Mouse (Mus musculus): ENCODE data around the gene Gpd1.
A peak's percentile ranks its signal among the peaks of the same experiment; 100 is the strongest.
"Not testable (repeated sequence)": the region's sequence is repeated elsewhere in the genome, so short reads cannot be mapped to it uniquely, and the experiment has no call there.

The Gpd1 gene

DNA sequence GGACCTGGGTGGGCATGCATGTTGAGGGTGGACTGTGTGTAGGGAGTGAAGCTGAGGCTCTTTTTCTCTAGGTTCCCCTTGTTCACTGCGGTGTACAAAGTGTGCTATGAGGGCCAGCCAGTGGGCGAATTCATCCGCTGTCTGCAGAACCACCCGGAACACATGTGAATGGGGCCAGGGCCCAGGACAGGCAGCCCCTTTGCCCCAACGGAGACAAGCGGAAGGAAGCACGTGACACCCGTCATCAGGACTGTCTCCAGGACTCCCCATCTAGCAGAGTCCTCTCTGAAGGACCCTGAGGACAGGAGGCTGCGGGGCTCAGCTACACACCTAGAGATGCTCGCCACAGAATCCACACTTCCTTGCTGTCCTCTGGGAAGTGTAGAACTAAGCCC is 5.8 kb downstream of the Gpd1 start:
- DNase-seq: peak; percentile 53

DNA sequence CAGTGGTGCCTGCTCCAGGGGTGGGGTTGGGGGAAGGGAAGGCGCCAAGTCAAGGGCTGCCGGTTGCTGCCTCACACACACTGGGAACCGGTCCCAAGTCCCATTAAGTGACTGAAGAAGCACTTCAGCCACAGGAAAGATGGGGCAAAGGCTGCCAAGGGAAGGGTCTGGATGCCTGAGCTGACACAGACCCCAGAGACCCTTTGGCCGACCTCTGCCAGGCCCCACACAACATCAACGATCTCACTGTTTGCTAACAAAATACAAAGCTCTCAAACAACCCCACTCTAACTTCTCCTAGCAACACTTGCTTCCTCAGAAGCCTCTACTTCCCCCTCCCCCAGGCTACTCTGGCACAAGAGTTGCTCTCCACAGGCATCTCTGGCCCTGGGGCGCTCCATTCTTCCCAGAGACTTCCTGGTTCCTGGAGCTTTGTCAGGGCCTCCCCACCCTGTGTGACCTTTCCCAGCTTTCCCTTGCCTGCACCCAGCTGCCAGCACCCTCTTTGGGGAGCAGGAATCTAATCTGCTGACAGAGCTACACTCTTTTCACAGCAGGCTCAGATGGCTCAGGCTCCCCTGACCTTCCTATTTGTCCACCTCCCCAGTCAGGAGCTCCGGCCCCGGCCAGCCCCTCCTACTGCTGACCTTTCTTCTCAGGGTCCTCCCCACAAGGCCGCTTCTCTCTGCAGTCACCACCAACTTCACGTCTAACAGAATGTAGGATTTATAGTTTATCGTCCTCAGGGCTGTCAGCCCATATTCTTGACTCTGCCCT is 6.4 kb downstream of the Gpd1 start:
- DNase-seq: peak; percentile 78

DNA sequence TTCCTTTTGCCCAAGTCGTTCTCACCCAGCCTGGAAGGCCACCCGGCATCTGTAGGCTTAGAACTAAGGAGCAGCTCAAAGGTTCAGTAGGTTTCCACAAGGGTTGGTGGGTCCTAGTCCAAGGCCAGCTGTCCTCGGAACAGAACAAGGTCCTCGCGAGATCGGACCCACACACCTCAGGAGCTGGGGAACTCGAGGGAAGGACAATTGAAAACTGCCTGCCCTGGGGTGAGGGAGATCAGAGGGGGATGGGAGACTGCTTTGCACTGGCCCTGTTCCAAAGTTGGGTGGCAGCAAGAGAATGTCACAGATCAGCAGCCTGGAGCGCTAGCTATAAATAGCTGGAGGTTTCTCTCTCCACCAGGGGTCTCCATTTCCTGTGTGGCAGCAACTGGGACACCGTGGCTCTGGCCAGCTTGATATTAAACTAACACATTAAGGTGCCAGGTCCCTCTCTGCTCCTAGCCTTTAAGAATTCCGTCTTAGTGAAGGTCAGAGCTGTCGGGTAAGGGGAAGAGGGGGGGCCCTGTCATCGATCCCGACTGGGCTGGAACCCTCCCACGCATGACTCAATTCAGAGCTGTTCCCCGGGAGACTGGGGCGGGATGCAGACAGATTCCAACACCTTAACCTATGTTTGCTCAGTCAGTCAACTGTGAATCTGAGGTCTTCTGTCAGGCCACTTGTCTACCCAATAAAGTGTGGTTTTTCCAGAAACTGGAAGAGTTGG is 7.1 kb downstream of the Gpd1 start:
- peak; percentile 84 for DNase-seq

DNA sequence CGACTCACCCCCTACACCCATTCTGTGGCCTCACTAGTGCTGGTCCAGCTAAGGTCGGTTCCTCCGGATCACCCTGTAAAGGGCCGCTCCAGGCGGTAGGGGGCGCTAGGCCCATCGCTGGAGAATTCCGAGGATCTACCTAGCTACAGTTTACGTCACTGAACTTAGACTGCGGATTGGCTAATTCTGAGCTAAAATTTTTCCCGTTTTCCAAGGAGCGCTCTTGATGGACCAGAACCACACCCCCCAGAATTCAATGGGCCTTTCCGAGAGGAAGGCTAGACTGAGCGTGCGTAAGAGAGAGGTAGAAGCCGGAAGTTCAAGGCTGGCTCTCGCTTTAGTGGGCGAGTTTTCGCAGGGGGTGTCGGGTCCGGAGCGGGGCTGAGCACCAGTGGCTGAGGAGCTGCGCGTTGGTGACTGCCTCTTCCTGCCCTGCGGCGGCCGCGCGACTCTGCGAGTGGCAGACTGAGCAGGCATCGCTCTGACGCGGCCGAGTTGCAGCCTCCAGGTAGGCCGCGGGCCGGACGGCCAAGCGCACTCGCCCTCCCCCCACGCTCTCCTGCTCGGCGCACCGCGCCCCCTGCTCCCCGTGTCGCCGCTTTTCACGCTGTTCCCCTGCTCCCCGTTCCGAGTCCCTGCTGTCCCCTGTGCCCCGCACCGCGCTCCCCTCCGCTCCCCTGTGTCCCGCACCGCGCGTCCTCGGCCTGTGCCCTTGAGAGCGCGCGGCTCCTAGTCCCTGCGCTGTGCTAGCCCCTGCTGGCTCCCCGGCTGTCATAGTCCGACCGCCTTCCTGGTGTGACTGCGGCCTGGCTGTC is 8.2 kb downstream of the Gpd1 start, which contains the start of gene Cox14:
Gene Cox14 (plus strand): TSS at position 278 of the 815 bp plus-strand sequence.
- DNase-seq: peak; percentile 98

DNA sequence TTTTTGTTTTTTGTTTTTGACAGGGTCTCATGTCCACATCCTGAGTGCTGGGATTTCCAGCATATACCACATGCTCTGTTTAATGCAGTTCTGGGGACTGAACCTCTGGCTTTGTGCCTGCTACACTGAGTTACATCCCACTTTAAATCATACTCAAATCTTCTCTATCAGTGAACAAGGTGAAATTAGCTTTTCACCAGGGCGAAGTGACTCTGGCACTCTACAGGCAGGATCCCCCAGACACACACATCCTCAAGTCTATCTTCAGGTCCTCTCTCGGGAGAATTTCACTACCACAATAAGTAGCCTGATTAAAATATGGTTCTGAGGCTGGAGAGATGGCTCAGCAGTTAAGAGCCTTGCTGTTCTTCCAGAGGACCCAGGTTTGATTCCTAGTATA is 9.2 kb downstream of the Gpd1 start:
- peak; percentile 41 for DNase-seq

DNA sequence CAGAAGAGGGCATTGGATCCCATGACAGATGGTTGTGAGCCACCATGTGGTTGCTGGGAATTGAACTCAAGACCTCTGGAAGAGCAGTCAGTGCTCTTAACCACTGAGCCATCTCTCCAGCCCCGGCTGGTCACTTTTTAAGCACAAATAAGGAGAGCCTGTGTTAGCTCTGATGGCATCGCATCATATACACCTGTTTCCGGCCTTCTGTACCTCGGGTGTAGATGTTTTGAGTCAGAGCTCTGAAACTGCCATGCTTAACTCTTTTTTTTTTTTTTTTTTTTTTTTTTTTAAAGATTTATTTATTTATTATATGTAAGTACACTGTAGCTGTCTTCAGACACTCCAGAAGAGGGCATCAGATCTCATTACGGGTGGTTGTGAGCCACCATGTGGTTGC is 9.7 kb downstream of the Gpd1 start:
- DNase-seq: not testable (repeated sequence)

DNA sequence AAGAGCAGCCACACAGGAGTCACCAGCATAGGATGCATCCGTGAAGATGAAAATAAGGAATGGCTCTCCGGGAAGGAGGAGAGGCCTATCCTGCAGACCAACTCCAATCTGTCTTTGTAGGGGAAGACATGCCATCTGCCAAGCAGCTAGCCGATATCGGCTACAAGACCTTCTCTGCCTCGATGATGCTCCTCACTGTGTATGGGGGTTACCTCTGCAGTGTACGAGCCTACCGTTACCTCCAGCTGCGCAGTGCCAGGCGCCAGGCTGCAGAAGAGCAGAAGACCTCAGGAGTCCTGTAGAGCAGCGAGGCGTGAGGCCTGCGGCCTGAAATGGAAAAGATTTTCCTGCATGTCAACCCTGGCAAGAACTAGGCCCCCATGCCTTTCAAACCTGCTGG is 10.2 kb downstream of the Gpd1 start:
- peak; percentile 39 for DNase-seq

DNA sequence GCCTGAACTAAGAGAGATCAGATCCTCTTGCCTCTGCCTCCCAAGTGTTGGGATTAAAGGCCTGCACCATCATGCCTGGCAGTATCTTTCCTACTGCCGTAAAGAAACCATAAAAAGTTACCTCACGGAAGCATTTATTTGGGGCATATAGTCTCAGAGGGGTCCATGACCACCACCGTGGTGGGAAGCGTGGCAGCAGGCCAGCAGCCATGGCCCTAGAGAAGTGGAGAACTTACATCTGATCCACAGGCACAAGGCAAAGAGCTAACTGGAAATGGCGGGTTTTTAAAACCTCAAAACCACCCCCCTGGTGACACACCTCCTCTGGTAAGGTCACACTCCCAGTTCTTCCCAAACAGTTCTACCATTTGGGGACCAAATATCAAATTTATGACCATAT is 10.9 kb downstream of the Gpd1 start:
- DNase-seq: peak; percentile 49

DNA sequence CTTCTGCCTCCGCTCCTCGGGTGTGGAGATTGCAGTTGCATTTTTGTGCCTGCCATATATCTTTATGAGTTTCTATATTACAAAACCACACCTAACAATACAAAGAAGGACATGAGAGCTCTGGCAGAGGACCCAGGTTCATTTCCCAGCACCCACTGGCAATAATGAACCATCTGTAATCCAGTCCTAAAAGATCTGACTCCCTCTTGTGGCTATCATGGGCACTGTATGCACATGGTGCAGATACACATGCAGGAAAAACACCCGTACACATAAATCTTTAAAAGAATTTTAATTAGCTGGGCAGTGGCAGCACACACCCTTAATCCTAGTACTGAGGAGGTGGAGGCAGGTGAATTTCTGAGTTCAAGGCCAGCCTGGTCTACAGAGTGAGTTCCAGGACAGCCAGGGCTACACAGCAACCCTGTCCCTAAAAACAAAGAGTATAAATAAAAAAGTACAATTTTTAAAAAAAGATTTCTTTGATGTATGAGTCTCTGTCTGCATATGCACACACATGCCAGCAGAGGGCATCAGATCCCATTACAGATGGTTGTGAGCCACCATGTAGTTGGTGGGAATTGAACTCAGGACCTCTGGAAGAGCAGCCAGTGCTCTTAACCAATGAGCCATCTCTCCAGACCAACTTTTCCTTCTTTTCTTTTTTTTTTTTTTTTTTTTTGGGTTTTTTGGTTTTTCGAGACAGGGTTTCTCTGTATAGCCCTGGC is 11.9 kb downstream of the Gpd1 start:
- no peak for DNase-seq

DNA sequence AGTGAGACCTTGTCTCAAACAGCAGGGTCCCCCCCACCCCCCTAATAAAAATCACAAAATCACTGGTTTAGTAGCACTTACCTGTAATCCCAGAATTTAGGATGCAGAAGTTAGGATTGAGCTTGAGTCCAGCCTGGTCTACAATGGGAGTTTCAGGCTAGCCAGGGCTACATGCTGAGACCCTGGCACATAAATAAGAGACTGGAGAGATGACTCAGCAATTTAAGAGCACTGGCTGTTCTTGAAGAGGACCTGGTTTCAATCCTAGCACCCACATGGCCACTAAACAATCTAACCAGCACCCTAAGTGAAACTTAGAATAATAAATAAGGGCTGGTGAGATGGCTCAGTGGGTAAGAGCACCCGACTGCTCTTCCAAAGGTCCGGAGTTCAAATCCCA is 13.9 kb downstream of the Gpd1 start:
- DNase-seq: no peak

DNA sequence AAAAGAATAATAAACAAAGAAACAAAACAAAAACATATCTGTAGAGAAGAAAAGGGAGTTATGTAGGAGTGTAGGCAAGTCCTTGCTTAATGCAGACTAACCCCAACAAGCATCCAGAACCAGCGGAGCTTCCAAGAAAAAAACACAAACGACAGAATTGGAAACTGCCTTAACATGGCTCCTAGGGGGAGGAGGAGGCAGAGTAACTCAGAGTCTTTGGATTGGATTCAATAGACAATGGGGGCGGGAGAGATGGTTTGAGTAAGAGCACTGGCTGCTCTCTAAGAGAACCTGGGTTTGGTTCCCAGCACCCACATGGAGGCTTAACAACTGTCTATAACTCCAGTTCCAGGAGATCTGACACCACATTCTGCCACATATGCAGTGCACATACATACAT is 14.4 kb downstream of the Gpd1 start:
- no peak for DNase-seq

DNA sequence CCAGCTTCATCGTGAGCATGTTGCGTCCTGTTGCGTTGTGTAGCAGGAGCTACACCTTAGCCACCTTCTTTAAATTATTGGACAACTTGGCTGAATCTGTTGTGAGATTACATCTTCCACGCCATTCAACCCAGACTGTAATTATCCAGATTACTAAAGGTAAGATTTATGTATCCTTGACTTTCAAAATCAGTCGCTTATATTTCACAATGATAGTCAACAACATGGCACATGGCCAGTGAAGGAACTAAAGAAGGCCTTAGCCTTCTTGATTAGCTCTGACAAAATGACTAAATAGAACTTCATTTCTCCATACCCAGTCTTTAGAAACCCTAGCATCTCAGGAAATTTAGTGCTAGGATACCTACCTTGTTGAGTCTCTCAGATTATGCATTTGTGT is 15.9 kb downstream of the Gpd1 start:
- DNase-seq: no peak

DNA sequence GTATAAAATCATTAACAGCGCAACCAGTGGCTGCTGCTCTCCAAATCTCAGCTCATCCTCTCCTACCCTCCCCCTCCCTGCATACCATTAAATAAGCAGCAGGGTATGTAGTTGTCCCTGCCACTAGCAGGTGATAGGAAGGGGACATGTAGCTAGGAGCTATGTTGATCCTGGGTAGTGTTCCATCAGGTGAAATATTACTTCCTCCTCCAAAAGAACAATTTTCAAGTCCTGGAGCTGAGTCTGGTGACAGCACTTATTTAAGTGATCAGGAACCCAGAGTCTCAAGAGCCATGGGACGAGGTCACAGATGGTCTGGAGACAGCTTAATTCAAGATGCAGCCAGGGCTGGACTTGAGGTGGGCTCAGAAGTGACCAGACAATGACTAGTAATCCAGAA is 18.3 kb downstream of the Gpd1 start:
- peak; percentile 100 for DNase-seq

DNA sequence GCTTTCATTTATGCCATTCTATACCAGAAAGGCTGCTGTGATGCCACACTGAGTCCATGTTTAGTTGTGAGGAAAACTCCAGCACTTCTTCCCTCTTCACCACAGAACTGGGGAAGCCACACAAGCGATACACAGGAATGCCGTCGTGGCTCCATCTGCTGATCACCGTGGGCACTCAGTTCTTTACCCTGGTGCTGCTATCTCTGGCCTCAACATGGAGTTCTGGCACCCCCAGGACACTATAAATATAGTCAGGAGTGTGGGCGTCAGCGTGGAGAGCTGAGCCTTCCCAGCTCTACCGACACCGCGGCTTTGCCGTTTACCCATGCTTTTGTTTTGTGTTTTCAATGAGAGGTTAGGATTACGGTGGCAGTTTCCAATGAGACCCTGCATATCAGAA is 19.4 kb downstream of the Gpd1 start:
- DNase-seq: no peak

DNA sequence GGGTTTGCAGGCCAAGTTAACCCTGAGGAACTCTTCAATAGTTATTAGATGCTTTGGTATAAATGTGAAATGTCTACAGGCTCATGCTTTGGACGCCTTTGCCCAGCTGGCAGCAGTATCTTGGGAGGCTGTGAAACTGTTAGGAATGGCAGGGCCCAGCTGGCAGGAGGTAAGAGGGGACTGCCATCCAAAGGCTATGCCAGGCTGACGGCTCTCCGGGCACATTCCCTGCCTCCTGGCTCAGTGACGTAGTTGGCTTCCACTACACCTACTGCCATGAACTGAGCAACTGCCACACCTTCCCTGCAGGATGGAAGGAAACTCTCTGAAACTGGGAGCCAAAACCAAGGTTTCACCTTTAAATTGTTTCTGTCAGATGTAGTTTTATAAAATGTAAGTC is 22.9 kb downstream of the Gpd1 start:
- no peak for DNase-seq

DNA sequence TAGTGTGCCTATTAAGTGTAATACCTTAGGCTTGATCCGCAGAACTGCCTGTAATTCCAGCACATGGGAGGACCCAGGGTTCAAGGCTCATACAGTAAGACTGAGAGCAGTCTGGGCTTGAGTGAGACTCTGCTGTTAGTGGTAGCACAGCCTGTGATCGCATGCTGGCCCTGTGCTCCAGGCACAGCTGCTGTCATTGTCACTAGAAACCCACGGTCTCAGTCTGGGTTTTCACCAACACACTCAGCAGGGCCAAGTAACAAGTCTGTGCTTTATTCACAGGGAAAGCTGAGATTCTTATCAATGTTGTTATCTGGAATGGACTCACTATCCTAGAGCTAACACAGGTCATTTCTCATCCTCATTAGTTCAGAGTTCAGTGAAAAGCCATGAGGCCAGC is 36.9 kb downstream of the Gpd1 start:
- DNase-seq: no peak

DNA sequence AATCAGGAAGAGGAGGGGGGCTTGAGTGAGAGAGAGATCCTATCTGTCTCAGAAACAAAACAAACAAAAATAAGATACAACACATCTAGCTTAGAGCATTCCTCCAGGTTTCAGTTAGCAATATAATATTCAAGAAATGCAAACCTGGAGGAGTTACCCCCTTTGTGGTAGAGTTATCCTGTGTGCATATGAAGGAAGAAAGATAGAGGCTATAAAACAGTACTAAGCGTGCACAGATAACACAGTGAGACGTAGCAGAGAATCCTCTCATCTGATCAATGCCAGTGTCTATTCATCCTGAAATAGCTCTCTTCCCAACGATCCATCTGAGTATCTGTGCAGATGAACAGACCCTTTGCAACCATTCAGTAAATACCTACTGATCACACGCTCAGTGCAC is 50.2 kb downstream of the Gpd1 start:
- DNase-seq: no peak

DNA sequence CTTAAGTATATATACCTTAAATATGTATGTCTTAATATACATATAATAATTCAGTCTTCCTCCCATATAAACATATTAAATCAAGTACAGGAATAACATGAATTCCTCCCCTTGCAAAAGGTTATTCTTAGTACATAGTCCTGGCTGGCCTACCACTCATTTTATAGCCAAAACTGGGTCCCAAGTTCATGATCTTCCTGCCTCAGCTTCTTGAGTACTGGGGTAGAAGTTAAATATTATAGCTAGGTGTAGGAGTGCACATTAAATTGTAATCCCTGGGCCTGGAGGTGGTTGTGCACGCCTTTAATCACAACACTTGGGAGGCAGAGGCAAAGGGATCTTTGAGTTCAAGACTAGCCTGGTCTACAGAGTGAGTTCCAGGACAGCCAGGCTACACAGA is 51.4 kb downstream of the Gpd1 start:
- no peak for DNase-seq

DNA sequence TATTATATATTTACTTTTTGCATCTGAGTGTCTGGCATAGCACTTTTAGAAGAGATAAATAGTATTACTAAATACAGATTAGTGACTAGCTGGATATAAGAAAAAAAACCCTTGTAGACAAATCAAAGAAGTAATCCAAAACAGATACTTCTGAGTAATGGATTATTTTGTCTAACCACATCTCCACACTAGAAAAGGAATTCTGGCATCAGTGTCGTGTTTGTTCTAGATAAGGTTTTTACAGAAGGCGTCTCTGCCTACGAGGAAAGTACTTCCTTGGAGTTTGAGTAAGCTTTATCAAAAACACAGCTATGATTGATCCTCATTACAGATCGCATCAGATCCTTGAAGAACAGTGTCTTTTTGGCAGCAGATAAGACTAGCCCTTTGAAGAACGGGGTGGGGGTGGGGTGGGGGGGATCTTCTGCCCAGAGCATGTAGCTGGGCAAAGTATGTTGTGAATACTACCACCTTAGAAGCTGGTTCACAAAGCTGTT is 53.7 kb downstream of the Gpd1 start:
- DNase-seq: no peak

DNA sequence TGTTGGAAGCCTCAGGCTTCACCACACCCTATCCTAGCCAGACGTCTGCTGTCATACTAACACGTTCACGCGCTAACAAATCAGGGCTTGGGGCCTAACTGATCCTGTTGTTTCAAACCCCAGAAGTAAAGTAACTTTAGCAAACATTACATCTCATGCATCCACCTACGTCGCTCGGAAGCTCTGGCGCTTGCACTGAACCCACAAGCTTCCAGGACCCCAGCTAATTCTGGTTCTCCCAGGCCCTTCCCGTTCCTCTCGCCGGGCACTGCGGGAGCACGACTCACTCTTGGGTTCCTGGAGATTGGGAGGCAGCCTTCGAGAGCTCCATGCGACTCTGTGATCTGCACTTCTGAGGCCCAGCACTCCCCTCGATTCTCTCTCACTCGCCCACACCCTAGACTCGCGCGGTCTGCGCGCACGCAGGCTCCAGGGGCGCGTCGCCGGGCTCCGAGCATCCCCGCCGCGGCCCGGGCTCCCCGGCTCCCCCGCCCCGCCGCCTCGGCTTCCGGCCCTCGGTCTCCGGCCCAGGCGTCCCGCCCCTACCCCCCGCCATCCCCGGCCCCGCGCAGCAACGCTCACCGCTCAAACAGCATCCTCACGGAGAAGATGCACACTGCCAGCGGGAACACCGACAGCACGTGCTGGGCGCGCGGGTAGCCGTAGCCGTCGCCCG is 54.4 kb downstream of the Gpd1 start:
- DNase-seq: peak; percentile 33

DNA sequence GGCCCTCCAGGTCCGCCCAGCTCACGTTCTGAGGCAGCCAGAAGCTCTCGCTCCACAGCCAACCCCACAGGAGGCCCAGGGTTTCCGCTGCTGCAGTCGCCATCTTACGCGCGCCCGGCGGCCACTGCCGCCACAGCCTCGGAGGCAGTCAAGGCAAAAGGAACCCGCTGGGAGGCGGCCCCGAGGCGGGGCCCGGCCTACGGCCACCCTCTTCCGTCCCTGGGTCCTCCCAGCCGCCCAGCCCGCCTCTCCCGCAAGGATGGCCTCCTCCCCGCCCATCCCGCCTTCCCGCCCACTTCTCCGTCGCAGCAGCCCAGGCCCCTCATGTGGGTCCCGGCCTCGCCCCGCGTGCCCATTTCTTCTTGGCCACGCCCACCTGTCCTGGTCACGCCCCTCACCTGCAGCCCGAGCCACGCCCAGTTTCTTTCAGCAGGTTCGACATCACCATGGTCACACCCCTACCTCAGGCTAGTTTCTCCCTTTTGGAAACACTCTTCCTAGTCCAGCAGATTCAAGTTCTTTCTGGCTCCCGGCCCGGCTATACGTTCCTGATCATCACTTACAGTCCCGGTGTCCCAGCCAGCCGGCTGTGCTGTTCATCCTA is 55.1 kb downstream of the Gpd1 start:
- DNase-seq: peak; percentile 83

DNA sequence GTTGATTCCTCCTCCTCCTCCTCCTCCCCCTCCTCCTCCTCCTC is 55.4 kb downstream of the Gpd1 start, which contains the start of gene Cers5:
Gene Cers5 (minus strand): TSS at position 5 of the 44 bp plus-strand sequence.
- not testable (repeated sequence) for DNase-seq

All from cerebellum, adult 11-12 months (tissue).